Mouse (Mus musculus) embryonic facial prominence, embryonic 14.5 days (tissue): ENCODE measurements around the gene Mgat2. TPM values are rescaled to one million over a fixed set of nuclear protein-coding genes. Genes with fewer than 3 reads are reported as not detected.

Source experiments
- ATAC-seq: fragments of 200-750 bp; cut with Nextera tagmentation; 2 replicates; pipeline ENCODE4 v1.8.0; 2017; ENCODE audit warnings: low read depth, moderate number of reproducible peaks, moderate TSS enrichment
- DNase-seq: peaks from one replicate; pipeline ENCODE4 v3.0.0-alpha.2; 2015; ENCODE audit warnings: low spot score
- H3K27ac ChIP-seq: fragments of 300-500 bp; sonication (generic); replicated peaks from 2 replicates; pipeline ENCODE4 v1.5.1; 2014; ENCODE audit warnings: low read depth, mild to moderate bottlenecking, low read length, moderate library complexity
- H3K27me3 ChIP-seq: fragments of 300-500 bp; sonication (generic); replicated peaks from 2 replicates; pipeline ENCODE4 v1.6.1; 2014; ENCODE audit warnings: low read length; ENCODE audit not compliant: control insufficient read depth, insufficient read depth
- H3K36me3 ChIP-seq: fragments of 300-500 bp; sonication (generic); 2 replicates; pipeline ENCODE4 v1.6.1; 2014; ENCODE audit warnings: low read length, mixed read lengths; ENCODE audit not compliant: control insufficient read depth, insufficient read depth
- H3K4me1 ChIP-seq: fragments of 300-500 bp; sonication (generic); 2 replicates; pipeline ENCODE4 v1.6.1; 2014; ENCODE audit warnings: antibody characterized with exemption, low read length; ENCODE audit not compliant: control insufficient read depth, insufficient read depth
- H3K4me2 ChIP-seq: fragments of 300-500 bp; sonication (generic); 2 replicates; pipeline ENCODE4 v1.6.1; 2014; ENCODE audit warnings: low read depth, mild to moderate bottlenecking, low read length, moderate library complexity, mixed read lengths
- H3K4me3 ChIP-seq: fragments of 300-500 bp; sonication (generic); 2 replicates; pipeline ENCODE4 v1.5.1; 2014; ENCODE audit warnings: low read depth, mild to moderate bottlenecking, low read length
- H3K9ac ChIP-seq: fragments of 300-500 bp; sonication (generic); 2 replicates; pipeline ENCODE4 v1.6.1; 2014; ENCODE audit warnings: low read depth, mild to moderate bottlenecking, low read length, moderate library complexity, mixed read lengths
- H3K9me3 ChIP-seq: fragments of 300-500 bp; sonication (generic); 2 replicates; pipeline ENCODE4 v1.6.1; 2016; ENCODE audit warnings: low read length; ENCODE audit not compliant: control insufficient read depth
- WGBS: fragments of 180-500 bp; shearing (Covaris S2); extraction: QIAGEN DNeasy Blood & Tissue Kit; methylation state at CpG from one replicate; pipeline ENCODE4 v1.1.7; 2014; 5-methylcytosine and 5-hydroxymethylcytosine counted together
- polyA plus RNA-seq: library from polyadenylated mRNA; unstranded; fragments of >200 nt; fragmentation: Nextera tagmentation; extraction: Ambion mirVana; gene quantifications from 2 replicates; pipeline ENCODE4 v1.2.1, GENCODE M21; 2014

The Mgat2 gene
- polyA plus RNA-seq, 1 experiment from 2014 or later = 66.1 TPM

- Histone ChIP-seq H3K9me3 (no peaks in the 10 kb centered on the region), H3K27ac (no peak overlapping the region), H3K27me3 (no peaks in the 10 kb centered on the region), H3K4me1 (peaks cover 13% of the 10 kb centered on the region), H3K9ac (0 out of 2 replicates have a peak overlapping the region, but pooled peaks have one; percentile 25), H3K36me3 (peaks cover 48% of the 10 kb centered on the region), H3K4me2 (no peak overlapping the region), H3K4me3 (no peak overlapping the region)
- no peak for ATAC-seq
- 74% methylated on average over 5 of the region's 5 CpGs for WGBS
- DNase-seq = no peak
These were observed 3.0 kb downstream of the Mgat2 start for GRCm38 (mm10) chr12:69186811-69187471.

GRCm38 (mm10) chr12:69190074-69190473 is 6.1 kb downstream of the Mgat2 start:
- H3K4me1 ChIP-seq = peaks cover 8% of the 10 kb centered on the region
- no peak overlapping the region for H3K27ac ChIP-seq
- H3K9ac ChIP-seq = no peak overlapping the region
- H3K4me3 ChIP-seq = no peak overlapping the region
- DNase-seq (no peak), ATAC-seq (no peak)
- H3K9me3 ChIP-seq = no peaks in the 10 kb centered on the region
- H3K4me2 ChIP-seq = no peak overlapping the region
- WGBS = 85% methylated on average over 9 of the region's 9 CpGs
- no peaks in the 10 kb centered on the region for H3K27me3 ChIP-seq
- peaks cover 48% of the 10 kb centered on the region for H3K36me3 ChIP-seq

- Histone ChIP-seq H3K9ac (no peak overlapping the region), H3K27ac (no peak overlapping the region), H3K4me2 (no peak overlapping the region), H3K27me3 (no peaks in the 10 kb centered on the region), H3K4me3 (no peak overlapping the region), H3K4me1 (peaks cover 5% of the 10 kb centered on the region), H3K9me3 (no peaks in the 10 kb centered on the region), H3K36me3 (peaks cover 48% of the 10 kb centered on the region)
- WGBS = 87% methylated on average over 1 of the region's 1 CpGs
- no peak for DNase-seq
- no peak for ATAC-seq
These were observed 6.6 kb downstream of the Mgat2 start for GRCm38 (mm10) chr12:69190522-69190921.

GRCm38 (mm10) chr12:69191396-69191795 is 7.4 kb downstream of the Mgat2 start:
- Histone ChIP-seq H3K4me2 (no peak overlapping the region), H3K27me3 (no peaks in the 10 kb centered on the region), H3K9ac (no peak overlapping the region), H3K27ac (no peak overlapping the region), H3K4me1 (peaks cover 9% of the 10 kb centered on the region; the same call in 1 of the 2 replicates), H3K4me3 (no peak overlapping the region), H3K9me3 (no peaks in the 10 kb centered on the region), H3K36me3 (peaks cover 48% of the 10 kb centered on the region)
- no peak for DNase-seq
- WGBS = 97% methylated on average over 5 of the region's 5 CpGs
- no peak for ATAC-seq

- H3K27ac ChIP-seq = no peak overlapping the region
- peaks cover 41% of the 10 kb centered on the region for H3K36me3 ChIP-seq
- no peaks in the 10 kb centered on the region for H3K27me3 ChIP-seq
- H3K9me3 ChIP-seq = no peaks in the 10 kb centered on the region
- WGBS = 95% methylated on average over 2 of the region's 2 CpGs
- H3K9ac ChIP-seq = no peak overlapping the region
- H3K4me1 ChIP-seq = peaks cover 9% of the 10 kb centered on the region; the same call in 1 of the 2 replicates
- DNase-seq (no peak), ATAC-seq (no peak)
- H3K4me2 ChIP-seq = no peak overlapping the region
- no peak overlapping the region for H3K4me3 ChIP-seq
These were observed 8.7 kb downstream of the Mgat2 start for GRCm38 (mm10) chr12:69192637-69193036.

GRCm38 (mm10) chr12:69196444-69197377 is 12.8 kb downstream of the Mgat2 start, which contains the start of gene Gm49383:
Gene Gm49383 (minus strand): TSS chr12:69197104.
- Histone ChIP-seq H3K9me3 (no peaks in the 10 kb centered on the region), H3K27ac (peak within 1 kb of the TSS; percentile 91), H3K9ac (peak within 1 kb of the TSS; percentile 86), H3K4me2 (peak within 1 kb of the TSS; percentile 78), H3K27me3 (no peaks in the 10 kb centered on the region), H3K4me3 (peak within 1 kb of the TSS; percentile 95), H3K36me3 (peaks cover 30% of the 10 kb centered on the region), H3K4me1 (peaks cover 21% of the 10 kb centered on the region)
- WGBS = 1% methylated on average over 30 of the region's 75 CpGs
- DNase-seq (peak; percentile 90), ATAC-seq (peak; percentile 82)

GRCm38 (mm10) chr12:69197378-69198163 is 13.6 kb downstream of the Mgat2 start:
- Histone ChIP-seq H3K36me3 (peaks cover 31% of the 10 kb centered on the region), H3K4me2 (peak overlapping the region; percentile 78), H3K27me3 (no peaks in the 10 kb centered on the region), H3K4me3 (peak overlapping the region; percentile 95), H3K27ac (peak overlapping the region; percentile 91), H3K9me3 (no peaks in the 10 kb centered on the region), H3K4me1 (peaks cover 21% of the 10 kb centered on the region), H3K9ac (peak overlapping the region; percentile 86)
- 1% methylated on average over 20 of the region's 94 CpGs for WGBS
- ATAC-seq (peak; percentile 73), DNase-seq (peak; percentile 45)

- Histone ChIP-seq H3K36me3 (peaks cover 34% of the 10 kb centered on the region), H3K27me3 (no peaks in the 10 kb centered on the region), H3K9me3 (no peaks in the 10 kb centered on the region), H3K27ac (peak within 1 kb of the TSS; percentile 91), H3K4me2 (peak within 1 kb of the TSS; percentile 78), H3K9ac (peak within 1 kb of the TSS; percentile 86), H3K4me1 (peaks cover 21% of the 10 kb centered on the region), H3K4me3 (peak within 1 kb of the TSS; percentile 95)
- DNase-seq (peak; percentile 69), ATAC-seq (peak; percentile 20)
- WGBS = under 1% methylated on average over 18 of the region's 18 CpGs
These were observed 14.2 kb downstream of the Mgat2 start, which contains the start of gene Dnaaf2 for GRCm38 (mm10) chr12:69198164-69198535. Gene Dnaaf2 (minus strand): TSS chr12:69198429.
